Comparison of ENCODE assay signal across 10 mouse cellular contexts in the genomic region with DNA sequence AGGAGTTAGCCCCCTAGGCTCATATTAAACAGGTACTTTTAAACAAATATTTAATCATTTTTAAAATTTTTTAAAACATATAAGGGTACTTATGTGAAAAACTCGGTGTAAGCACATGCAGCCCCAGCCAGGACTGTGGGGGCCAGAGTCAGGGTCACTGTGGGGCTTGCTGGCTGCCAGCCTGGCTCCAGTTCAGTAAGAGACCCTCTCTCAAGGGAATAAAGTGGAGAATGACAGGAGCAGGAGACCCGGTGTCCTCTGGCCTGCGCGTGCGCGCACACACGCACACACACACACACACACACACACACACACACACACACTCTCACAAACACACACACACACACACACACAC. TPM values are rescaled to one million over a fixed set of nuclear protein-coding genes. Genes with fewer than 3 reads are reported as not detected.
DNase-seq lines count a peak whose midpoint lies in the region; ATAC-seq lines count a peak whose summit lies in the region.
"Had no signal": no experiment of that assay in that cellular context is flagged by ENCODE, and none has a peak within 500 bp of the region (broad histone marks: within the 10 kb centered on the region; RNA-seq: fewer than 3 reads in every experiment).

No protein-coding gene starts in this region.

- H3K27me3 ChIP-seq in kidney, embryonic 14.5 days (ENCODE audit: control insufficient read depth, insufficient read depth, low read length): no peaks in the 10 kb centered on the region
- H3K27me3 ChIP-seq in midbrain, embryonic 11.5 days (ENCODE audit: control insufficient read depth, insufficient read depth, low read length): no peaks in the 10 kb centered on the region
- H3K27me3 ChIP-seq in midbrain, embryonic 14.5 days (ENCODE audit: control insufficient read depth, insufficient read depth, low read length): no peaks in the 10 kb centered on the region
- no peaks in the 10 kb centered on the region for H3K27me3 ChIP-seq in hindbrain, embryonic 16.5 days (replicated peaks; ENCODE audit: control insufficient read depth, insufficient read depth, low read length)
- no peaks in the 10 kb centered on the region for H3K27me3 ChIP-seq in midbrain, embryonic 16.5 days (ENCODE audit: control insufficient read depth, insufficient read depth, low read depth, low read length)
- H3K27me3 ChIP-seq: embryonic facial prominence, embryonic 13.5 days; heart, embryonic 15.5 days; liver, embryonic 15.5 days had no signal

- H3K4me2 ChIP-seq in kidney, embryonic 14.5 days (replicated peaks; ENCODE audit: low read depth, low read length): no peak overlapping the region
- H3K4me2 ChIP-seq in midbrain, embryonic 11.5 days: no peak overlapping the region
- H3K4me2 ChIP-seq in midbrain, embryonic 14.5 days (ENCODE audit: low read length): no peak overlapping the region
- no peak overlapping the region for H3K4me2 ChIP-seq in hindbrain, embryonic 16.5 days (ENCODE audit: low read length)
- H3K4me2 ChIP-seq in midbrain, embryonic 16.5 days (ENCODE audit: low read length): no peak overlapping the region
- H3K4me2 ChIP-seq: embryonic facial prominence, embryonic 13.5 days; heart, embryonic 15.5 days; liver, embryonic 15.5 days had no signal

- H3K9ac ChIP-seq in kidney, embryonic 14.5 days (ENCODE audit: low read depth, low read length): no peak overlapping the region
- no peak overlapping the region for H3K9ac ChIP-seq in midbrain, embryonic 11.5 days (ENCODE audit: low read length)
- H3K9ac ChIP-seq in midbrain, embryonic 14.5 days (replicated peaks; ENCODE audit: low read length): no peak overlapping the region
- no peak overlapping the region for H3K9ac ChIP-seq in hindbrain, embryonic 16.5 days (ENCODE audit: low read depth, low read length)
- H3K9ac ChIP-seq in midbrain, embryonic 16.5 days (ENCODE audit: low read depth, low read length): no peak overlapping the region
- H3K9ac ChIP-seq: embryonic facial prominence, embryonic 13.5 days; heart, embryonic 15.5 days; liver, embryonic 15.5 days had no signal

- 91% methylated on average over 7 of the region's 7 CpGs for WGBS in kidney, embryonic 14.5 days
- 98% methylated on average over 7 of the region's 7 CpGs for WGBS in midbrain, embryonic 11.5 days
- WGBS in midbrain, embryonic 14.5 days: 96% methylated on average over 7 of the region's 7 CpGs
- 92% methylated on average over 7 of the region's 7 CpGs for WGBS in hindbrain, embryonic 16.5 days
- WGBS in midbrain, embryonic 16.5 days: 92% methylated on average over 7 of the region's 7 CpGs

- no peaks in the 10 kb centered on the region for H3K9me3 ChIP-seq in kidney, embryonic 14.5 days (ENCODE audit: control insufficient read depth, low read length)
- no peaks in the 10 kb centered on the region for H3K9me3 ChIP-seq in midbrain, embryonic 11.5 days (ENCODE audit: control insufficient read depth, low read length)
- H3K9me3 ChIP-seq in midbrain, embryonic 14.5 days (ENCODE audit: control insufficient read depth, low read length): no peaks in the 10 kb centered on the region
- H3K9me3 ChIP-seq in hindbrain, embryonic 16.5 days (ENCODE audit: control insufficient read depth, low read length): no peaks in the 10 kb centered on the region
- H3K9me3 ChIP-seq in midbrain, embryonic 16.5 days (replicated peaks; ENCODE audit: control insufficient read depth, low read length, poor library complexity, severe bottlenecking): no peaks in the 10 kb centered on the region
- H3K9me3 ChIP-seq: embryonic facial prominence, embryonic 13.5 days; heart, embryonic 15.5 days; liver, embryonic 15.5 days had no signal

- no peak for DNase-seq in kidney, postnatal 14 days
- no peak for DNase-seq in midbrain, embryonic 11.5 days (ENCODE audit: low spot score, missing footprints)
- no peak for DNase-seq in midbrain, embryonic 14.5 days
- no peak for DNase-seq in adrenal gland, postnatal 14 days

- peaks cover 51% of the 10 kb centered on the region for H3K36me3 ChIP-seq in kidney, embryonic 14.5 days (ENCODE audit: control insufficient read depth, insufficient read depth, low read length)
- no peaks in the 10 kb centered on the region; the same call in 1 of the 2 replicates for H3K36me3 ChIP-seq in midbrain, embryonic 11.5 days (ENCODE audit: control insufficient read depth, insufficient read depth, low read length)
- H3K36me3 ChIP-seq in midbrain, embryonic 14.5 days (ENCODE audit: control insufficient read depth, insufficient read depth, low read length): peaks cover 67% of the 10 kb centered on the region
- peaks cover 12% of the 10 kb centered on the region for H3K36me3 ChIP-seq in hindbrain, embryonic 16.5 days (ENCODE audit: control insufficient read depth, insufficient read depth, low read length)
- H3K36me3 ChIP-seq in midbrain, embryonic 16.5 days (ENCODE audit: control insufficient read depth, insufficient read depth, low read length): peaks cover 19% of the 10 kb centered on the region

- peak; percentile 44; the same call in 1 of the 2 replicates for ATAC-seq in kidney, embryonic 14.5 days (ENCODE audit: low FRiP score, low TSS enrichment)
- peak; percentile 51; the same call in 1 of the 2 replicates for ATAC-seq in midbrain, embryonic 11.5 days (ENCODE audit: low FRiP score)
- ATAC-seq in midbrain, embryonic 14.5 days (ENCODE audit: low FRiP score, low TSS enrichment): no peak
- 0 out of 2 replicates have a peak, but pooled peaks have one; percentile 32 for ATAC-seq in hindbrain, embryonic 16.5 days
- ATAC-seq in midbrain, embryonic 16.5 days: 0 out of 2 replicates have a peak, but pooled peaks have one; percentile 30

- H3K4me3 ChIP-seq in kidney, embryonic 14.5 days (ENCODE audit: low read length): no peak overlapping the region
- H3K4me3 ChIP-seq in midbrain, embryonic 11.5 days (ENCODE audit: low read depth, low read length): no peak overlapping the region
- H3K4me3 ChIP-seq in midbrain, embryonic 14.5 days (replicated peaks; ENCODE audit: low read depth, low read length): no peak overlapping the region
- no peak overlapping the region for H3K4me3 ChIP-seq in hindbrain, embryonic 16.5 days (ENCODE audit: low read length)
- no peak overlapping the region for H3K4me3 ChIP-seq in midbrain, embryonic 16.5 days (ENCODE audit: low read depth, low read length)
- H3K4me3 ChIP-seq: embryonic facial prominence, embryonic 13.5 days; heart, embryonic 15.5 days; liver, embryonic 15.5 days had no signal

- H3K4me1 ChIP-seq in kidney, embryonic 14.5 days (ENCODE audit: control insufficient read depth, insufficient read depth, low read length): no peaks in the 10 kb centered on the region
- H3K4me1 ChIP-seq in midbrain, embryonic 11.5 days (ENCODE audit: control insufficient read depth, insufficient read depth, low read length): no peaks in the 10 kb centered on the region
- no peaks in the 10 kb centered on the region for H3K4me1 ChIP-seq in midbrain, embryonic 14.5 days (ENCODE audit: control insufficient read depth, insufficient read depth, low read length)
- no peaks in the 10 kb centered on the region for H3K4me1 ChIP-seq in hindbrain, embryonic 16.5 days (ENCODE audit: control insufficient read depth, insufficient read depth, low read depth, low read length)
- H3K4me1 ChIP-seq in midbrain, embryonic 16.5 days (ENCODE audit: control insufficient read depth, insufficient read depth, low read length): no peaks in the 10 kb centered on the region
- H3K4me1 ChIP-seq: embryonic facial prominence, embryonic 13.5 days had no signal

- H3K27ac ChIP-seq in kidney, embryonic 14.5 days (ENCODE audit: low read depth, low read length): no peak overlapping the region
- no peak overlapping the region for H3K27ac ChIP-seq in midbrain, embryonic 11.5 days (ENCODE audit: low read depth, low read length)
- no peak overlapping the region for H3K27ac ChIP-seq in midbrain, embryonic 14.5 days (replicated peaks; ENCODE audit: low read depth, low read length)
- no peak overlapping the region for H3K27ac ChIP-seq in hindbrain, embryonic 16.5 days (ENCODE audit: low read depth, low read length)
- H3K27ac ChIP-seq in midbrain, embryonic 16.5 days (ENCODE audit: low read length): no peak overlapping the region
- H3K27ac ChIP-seq: embryonic facial prominence, embryonic 13.5 days; heart, embryonic 15.5 days; liver, embryonic 15.5 days had no signal

RNA-seq across cellular contexts. Expression of a gene that starts 41.8 kb away (rescaled TPM):
- 19.6 and 34.2 TPM in 2 replicates for polyA plus RNA-seq in kidney, embryonic 14.5 days (2014; fragmentation: Nextera tagmentation; extraction: Ambion mirVana)
- 22.8 and 24.2 TPM in 2 replicates for polyA plus RNA-seq in midbrain, embryonic 11.5 days (2014; fragmentation: Nextera tagmentation; extraction: Ambion mirVana)
- 18.0 and 21.6 TPM in 2 replicates for polyA plus RNA-seq in midbrain, embryonic 14.5 days (2014; fragmentation: Nextera tagmentation; extraction: Ambion mirVana)
- 19.3 and 19.8 TPM in 2 replicates for polyA plus RNA-seq in hindbrain, embryonic 16.5 days (2015; fragmentation: Nextera tagmentation; extraction: Ambion mirVana)
- polyA plus RNA-seq in midbrain, embryonic 16.5 days (2015; fragmentation: Nextera tagmentation; extraction: Ambion mirVana): 20.0 and 20.2 TPM in 2 replicates
- 40.4 TPM in 2 replicates for total RNA-seq in adrenal gland, postnatal 14 days (2021)
